Mouse (Mus musculus) kidney, adult 8-10 months (tissue): Measurements from ENCODE around the gene Mcf2l.

Source experiments
- DNase-seq, 2 experiments: peaks; one replicate each; pipeline ENCODE4 v3.0.0; 2022

Mcf2l gene

DNA sequence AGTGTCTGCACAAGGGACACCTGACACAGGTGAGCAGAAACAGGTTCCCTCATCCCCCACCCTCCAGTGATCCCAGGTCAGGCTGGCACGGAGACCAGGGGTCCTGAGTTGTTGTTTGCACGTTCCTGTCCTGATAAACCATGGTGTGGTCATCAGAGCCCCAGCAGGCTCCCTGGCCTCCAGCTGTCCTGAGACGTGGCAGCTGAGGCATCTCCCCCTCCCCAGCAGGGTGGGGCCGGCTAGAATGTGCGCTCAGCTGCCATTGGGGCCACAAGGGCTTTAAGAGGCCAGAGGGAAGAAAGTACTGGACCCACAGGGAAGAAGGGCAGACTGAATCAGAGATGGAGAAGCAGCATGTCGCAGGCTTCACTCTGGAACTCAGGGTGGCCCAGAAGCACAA is 79.1 kb downstream of the Mcf2l start:
- no peak for DNase-seq

DNA sequence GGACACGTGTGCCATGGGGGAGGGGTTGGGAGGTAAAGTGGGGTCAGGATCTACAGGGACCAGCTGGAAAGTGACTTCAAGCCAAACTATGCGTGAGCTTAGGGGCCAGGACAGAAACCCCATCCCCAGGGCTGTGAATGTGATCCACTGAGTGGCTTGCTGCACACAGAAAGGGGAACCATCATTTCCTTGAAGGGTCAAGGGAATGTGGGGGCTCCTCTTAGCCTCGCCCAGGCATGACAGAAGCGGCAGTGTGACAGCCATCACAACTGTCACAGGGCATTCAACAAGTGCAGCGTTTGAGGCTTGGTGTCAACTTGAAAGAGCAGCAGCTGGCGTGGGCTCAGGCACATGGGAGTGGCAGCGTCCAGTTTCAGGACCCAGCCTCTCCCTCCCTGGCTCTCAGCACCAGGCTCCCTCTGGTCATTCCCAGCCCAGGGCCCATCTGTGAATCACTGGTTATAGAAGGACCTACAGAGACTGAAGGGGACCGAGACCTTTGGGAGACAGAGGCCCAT is 81.8 kb downstream of the Mcf2l start:
- no peak for DNase-seq

DNA sequence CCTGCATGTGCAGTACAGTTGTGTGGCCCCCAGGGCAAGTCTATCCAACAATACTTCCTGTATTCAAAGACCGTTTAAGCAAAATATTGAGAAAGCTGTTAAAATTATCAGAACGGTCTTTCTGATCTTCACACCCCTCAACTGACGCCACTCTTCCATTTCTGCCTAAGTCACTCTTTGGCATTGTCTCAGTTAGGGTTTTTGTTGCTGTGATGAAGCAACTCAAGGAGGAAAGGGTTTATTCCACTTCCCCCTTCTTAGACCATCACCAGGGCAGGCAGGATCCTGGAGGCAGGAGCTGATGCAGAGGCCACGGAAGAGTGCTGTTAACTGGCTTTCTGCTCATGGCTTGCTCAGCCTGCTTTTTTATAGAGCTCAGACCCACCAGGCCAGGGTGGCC is 82.3 kb downstream of the Mcf2l start:
- DNase-seq: no peak

DNA sequence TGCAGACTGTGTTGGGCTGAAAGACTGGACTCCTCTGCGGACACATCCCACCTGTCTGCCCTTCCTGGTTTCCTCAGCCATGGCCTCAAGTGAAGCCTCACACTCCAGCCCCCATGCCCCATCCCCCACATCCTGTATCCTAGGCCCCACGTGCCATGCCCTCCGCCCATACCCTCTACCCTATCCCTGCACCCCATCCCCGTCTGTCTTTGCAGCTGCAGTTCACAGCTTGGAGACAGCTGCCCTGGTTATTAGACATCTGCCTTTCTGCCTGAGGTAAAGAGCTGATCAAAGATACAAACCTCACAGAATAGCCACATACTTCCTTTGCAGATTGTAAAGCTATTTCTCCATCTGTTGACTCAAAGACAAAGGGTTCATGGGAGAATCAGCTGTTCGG is 83.3 kb downstream of the Mcf2l start:
- no peak for DNase-seq

DNA sequence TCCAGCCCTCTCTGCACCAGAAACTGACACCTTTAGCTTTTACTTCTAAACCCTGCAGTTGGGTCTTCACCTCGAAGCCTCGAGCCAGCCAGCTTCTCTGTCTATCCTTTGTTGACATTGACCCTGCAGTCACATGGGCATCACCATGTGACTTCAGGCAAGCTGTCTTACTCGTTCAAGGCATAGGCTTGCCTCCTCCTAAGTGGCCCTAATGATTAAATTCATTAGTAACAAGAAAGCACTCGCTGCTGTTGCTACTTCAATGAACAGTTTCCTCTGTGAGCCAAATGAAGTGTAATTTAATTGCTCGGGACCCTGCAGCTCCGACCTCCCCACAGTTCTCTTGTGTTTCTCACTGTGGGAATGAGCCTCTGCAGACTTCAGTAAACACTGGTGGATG is 83.8 kb downstream of the Mcf2l start:
- no peak for DNase-seq

DNA sequence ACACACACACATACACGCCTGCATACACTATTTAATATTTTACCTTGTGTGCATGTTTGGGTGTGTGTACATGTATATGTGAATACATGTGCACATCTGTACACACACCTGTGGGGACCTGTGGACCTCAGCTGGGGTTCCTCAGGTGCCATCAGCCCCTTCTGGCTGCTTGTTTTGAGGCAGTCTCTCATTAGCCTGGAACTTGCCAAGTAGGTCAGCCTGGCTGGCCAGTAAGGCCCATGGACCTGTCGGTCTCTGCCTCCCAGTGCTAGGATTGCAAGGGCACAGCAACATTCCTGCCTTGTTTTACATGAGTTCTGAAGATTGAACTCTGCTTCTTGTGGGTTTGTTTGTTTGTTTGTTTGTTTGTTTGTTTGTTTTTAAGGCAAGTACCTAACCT is 87.0 kb downstream of the Mcf2l start:
- DNase-seq: no peak

DNA sequence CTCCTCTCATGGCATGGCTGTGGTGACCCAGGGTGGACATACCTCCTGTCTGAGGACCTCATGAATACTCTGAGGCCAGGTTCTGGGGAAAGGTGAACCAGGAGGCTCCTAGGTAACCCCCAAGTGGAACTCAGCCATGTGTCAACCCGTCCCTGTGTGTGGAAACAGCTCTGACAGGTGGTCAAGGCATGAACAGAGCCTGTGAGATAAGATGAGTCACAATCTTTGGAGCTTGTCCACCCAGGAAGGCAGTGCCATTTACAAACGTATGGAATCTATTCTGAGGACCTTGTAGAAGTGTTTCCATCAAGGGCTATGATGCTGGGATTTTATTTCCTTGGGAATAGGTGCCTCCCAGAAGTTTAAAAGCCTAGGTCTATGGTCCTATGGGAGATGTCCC is 87.6 kb downstream of the Mcf2l start:
- DNase-seq: no peak

DNA sequence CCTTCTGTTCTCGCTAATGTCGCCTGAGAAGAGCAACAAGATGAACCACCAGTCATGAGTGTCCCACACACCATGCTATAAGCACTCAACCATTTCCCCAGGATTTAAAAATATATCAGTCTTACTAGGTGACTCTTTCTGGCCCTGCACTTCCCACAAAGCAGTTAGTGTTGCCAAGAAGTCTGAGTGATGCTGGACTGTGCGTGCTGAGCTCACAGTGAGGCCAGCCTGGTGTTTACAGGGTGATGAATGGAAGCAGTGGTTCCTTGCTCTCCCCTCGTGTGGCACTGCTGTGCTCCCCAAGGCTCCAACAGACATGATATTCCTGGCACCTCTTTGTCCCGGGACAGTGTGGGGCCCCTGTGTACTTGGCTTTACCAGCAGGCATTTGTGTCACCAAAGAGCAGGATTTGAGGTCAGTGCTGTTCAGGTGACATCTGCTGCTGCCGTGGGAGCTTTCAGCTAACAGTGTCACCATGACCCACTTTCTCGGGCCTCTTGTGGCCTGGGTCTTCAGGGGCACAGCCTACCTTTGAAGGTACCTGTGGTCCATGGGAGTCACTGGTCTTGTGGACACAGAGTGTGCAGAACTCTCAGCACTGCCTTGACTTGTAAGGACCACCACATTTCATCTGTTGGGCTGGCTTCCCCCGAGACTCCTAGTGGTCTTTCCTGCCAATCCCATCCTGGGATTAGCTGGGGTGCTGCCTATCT is 88.4 kb downstream of the Mcf2l start:
- no peak for DNase-seq

DNA sequence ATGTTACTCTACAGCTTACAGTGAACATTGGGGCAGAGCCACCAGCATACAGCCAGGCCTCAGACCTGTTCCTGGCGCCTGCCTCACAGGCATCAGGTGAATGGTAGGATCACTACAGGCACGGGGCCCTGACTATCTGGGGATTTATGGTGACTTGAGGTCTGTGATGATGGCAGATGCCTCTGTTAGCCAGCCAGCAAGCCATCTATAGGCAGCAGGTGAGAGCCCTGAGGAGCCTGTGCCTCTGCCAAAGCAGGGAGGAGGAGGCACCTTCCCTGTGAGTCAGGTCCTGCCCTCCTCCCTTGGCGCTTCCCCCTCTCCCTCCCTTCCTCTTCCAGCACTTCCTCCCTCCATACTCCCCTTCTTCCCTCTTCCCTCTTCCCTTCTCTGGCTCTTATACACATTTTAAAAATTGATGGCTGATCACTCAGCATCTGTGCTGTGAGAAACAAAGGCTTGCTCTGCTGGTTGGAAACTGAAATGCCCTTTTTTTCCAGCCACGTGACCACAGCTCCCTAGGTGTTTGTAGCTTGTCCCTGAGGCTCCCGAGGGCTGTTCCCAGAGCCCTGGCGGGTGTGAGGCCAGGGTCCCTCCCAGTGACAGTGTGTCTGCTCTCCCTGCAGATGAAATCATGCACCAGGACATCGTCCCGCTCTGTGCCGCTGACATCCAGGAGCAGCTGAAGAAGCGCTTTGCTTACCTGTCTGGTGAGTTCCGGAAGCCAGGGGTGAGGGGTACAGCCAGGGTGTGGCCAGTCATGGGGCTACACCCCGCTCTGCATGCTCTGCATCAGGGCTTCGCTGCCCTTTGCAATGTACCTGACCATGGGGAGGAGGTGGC is 89.2 kb downstream of the Mcf2l start:
- no peak for DNase-seq

DNA sequence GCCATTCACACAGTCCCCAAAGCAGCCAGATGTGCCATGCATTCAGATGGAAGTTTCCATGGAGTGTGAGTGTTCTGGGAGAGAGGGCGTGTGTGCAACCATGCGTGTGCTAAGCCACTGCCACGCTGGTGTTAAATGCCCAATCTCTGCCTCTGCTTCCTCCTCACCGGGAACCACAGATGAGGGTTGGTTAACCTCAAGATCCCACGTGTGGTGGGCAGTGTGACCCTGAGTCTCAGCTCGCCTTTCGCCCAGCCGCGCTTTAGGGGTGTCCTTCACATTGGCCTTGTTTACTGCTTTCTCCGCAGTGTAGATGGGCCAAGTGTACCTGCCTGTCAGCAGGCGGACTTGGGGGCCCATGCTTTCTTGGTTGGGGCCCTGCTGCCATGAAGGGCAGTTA is 102.7 kb downstream of the Mcf2l start:
- no peak for DNase-seq

DNA sequence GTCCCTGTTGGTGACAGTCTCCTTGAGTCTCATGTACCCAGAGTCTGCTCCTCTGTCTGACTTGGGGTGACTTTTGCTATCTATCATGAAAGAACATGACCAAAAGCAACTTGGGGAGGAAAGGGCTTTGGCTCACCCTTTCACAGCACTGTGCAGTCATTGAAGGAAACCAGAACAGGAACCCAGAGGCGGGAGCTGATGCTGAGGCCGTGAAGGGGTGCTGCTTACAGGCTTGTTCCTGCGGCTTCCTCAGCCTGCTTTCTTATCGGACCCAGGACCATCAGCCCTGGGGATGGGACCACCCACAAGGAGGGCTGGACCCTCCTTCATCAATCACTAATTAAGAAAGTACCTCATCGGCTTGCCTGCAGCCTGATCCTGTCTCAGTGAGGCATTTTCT is 103.1 kb downstream of the Mcf2l start:
- DNase-seq: no peak

DNA sequence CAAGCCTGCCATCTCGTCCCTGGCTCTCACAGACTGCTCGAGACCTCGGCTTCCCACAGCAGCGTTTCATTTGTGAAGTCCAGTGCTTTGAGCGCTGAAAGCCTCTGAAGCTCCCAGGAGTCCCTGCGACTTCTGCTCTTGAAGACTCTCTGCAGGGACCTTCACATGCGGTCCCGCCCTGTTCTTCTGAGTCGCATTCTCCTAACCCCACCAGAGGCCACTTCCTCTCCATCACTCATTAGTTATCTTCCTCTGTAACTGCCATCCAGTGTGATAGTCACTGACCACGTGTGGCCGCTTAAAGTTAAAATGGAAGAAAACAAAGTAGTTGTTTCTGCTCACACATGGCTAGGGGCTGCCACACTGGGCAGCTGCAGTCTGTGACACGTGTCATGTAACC is 103.7 kb downstream of the Mcf2l start:
- no peak for DNase-seq

DNA sequence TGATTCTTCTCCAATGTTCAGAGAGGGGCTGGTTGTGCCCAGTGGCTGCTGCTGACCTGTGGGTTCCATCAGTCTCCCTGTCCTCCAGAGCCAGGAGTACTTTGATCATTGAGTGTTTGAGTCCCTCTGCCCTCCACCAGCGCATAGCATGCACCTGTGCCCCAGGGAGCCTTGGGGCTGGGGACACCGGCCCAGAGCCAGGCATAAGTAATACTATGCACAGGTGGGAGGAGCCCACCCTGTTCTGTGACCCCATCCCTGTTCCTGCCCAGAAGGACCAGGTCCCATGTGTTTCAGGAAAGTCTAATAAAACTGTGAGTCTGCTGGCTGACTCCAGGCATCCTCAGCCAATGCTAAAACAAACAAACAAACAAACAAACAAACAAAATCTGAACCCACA is 104.7 kb downstream of the Mcf2l start:
- DNase-seq: no peak

DNA sequence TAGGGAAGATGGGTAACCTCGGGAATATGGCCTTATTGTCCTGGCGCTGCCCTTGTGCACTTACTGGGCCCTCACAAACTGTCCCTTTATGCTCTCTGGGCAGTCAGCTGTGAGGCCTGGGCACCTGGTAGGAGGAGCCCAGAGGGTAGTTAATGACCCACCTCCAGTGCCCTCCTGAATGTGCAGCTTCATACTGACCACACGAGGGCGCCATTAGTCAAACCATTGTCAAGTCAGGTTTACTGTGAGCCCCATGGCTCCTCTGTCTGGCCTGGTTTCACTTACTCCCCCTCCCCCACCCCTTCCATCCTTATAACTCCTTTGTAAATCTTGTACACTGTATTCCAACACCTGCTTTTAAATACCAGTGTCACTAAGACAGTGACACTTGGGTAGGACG is 105.1 kb downstream of the Mcf2l start:
- DNase-seq: peak; percentile 75 to 76

DNA sequence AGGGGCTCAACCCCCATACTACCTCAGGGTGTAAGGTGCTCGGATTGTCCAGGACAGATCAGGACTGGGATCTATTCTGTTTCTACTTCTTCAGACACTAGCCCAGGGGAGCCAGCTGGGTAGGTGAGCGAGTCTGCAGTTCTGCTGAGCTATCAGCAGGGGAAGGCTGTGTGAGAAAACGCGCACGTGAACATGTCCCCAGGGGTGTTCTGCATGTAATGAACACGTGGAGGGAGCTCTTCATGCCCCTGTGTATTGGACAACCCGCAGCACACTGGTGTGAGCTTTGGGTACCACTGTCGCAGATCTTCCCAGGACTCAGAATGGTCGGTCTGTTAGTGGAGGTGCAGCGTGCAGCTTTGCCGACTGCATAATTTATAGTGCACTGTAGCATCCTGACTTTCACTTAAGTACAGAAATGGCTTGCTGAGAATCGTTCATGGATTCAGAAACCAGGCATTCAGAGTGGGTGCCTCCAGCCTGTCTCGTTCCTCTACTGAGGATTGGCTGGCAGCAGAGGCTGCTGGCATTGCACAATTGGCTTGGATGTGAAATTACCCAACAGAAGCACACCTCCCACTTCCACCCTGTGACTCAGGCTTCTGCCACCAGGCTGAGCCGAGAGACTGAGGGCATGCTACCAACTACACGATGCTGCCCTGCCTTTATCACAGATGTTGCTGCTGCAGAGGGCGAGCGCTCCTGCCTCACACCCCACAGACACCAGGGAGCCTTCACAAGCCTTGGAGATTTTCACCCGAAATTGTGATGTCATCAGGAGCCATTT is 110.3 kb downstream of the Mcf2l start:
- DNase-seq: no peak

DNA sequence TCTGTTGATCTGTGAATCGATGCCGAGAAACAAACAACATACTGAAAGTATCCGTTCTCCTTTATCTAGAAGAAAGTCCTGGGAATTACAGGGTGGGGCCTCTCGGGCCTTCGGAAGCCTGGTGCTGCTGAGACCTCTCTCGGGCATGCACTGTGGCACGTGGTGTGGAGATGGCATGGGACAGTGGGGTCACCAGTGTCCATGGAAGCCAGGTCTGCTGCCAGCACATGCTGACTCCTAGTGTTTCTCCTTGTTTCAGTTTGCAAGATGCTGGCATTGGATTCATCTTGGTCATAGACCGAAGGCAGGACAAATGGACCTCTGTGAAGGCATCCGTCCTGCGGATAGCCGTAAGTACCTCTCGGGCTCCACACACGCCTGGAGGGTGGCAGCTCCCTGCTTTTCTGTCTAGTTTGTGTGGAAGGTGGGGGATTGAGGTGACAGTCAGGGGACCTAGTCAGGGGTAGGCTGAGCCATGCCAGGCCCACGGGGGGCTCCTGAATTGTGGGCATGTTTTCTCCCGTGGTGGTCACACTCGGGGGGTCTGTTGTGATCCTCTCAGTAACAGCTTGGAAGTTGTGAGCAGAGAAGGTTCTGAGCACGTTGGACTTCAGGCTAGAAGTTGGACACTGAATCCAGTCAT is 111.1 kb downstream of the Mcf2l start:
- DNase-seq: no peak

DNA sequence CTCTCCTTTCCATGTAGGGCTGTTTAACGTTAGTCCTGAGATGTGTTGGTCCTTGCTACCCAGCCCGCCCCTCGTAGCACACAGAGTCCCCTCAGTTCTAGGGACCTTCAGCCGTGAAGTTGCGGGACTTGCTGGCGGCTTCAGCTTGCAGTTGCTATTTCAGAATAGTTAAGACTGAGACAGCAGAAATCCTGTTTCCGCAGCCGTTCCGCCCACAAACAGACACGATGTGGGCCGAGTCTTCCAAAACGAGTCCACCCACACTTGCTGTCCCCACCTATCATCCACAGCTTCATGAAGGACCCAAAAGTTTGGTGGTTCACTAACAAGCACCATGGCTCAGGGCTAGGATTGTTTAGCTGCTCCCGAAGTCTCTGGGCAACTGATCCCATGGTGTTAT is 111.7 kb downstream of the Mcf2l start:
- no peak for DNase-seq

DNA sequence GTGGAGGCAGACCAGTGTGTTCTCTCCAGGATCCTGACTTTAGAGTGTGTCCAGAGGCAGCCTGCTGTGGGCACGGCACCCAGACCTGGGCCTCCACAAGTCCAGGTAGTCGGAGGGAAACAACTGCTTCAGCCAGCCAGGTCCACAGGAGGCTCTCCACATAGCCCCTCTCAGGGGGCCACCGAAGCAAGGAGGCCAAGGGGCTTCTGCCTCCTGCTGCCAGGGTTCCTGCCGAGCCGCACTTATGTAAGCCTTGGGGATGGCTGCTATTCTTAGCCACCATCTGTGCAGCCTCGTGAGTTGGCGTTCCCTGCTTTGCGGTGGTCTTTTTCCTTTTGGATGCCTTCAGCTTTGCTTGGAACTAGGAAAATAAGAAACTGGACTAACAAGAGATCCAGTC is 114.0 kb downstream of the Mcf2l start:
- DNase-seq: no peak

DNA sequence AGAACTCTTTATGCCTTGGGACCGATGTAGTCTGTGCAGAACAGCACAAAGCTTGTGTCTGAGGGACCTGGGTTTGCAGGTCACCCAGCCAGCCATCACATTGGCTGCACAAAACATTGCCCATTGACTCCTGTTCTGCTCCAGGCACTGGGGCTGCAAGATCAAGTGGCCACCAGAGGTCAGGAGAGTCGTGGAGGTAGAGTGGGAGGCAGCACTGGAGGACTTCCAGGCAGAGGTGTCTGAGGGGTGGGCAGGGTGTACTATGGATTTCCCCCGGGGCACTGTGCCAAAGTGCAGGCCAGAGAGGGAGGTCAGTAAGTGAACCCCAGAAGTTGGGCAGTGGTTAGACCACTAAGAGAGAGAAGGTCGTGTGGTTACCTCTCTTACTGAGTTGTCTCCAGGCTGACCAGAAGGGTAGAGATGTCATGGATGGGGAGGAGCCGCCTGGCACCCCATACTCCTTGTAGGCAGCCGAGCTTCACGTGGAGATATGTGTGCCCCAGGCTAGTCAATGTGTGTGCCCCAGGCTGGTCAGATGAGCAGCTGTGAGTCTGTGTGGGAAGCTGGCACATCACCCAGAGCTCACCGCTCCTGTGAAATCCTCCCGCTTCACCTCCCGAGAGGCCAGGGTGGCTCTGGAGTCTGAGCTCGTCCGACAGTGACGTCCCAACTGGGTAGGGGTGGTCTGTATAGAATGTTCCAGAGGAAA is 115.3 kb downstream of the Mcf2l start:
- DNase-seq: no peak

DNA sequence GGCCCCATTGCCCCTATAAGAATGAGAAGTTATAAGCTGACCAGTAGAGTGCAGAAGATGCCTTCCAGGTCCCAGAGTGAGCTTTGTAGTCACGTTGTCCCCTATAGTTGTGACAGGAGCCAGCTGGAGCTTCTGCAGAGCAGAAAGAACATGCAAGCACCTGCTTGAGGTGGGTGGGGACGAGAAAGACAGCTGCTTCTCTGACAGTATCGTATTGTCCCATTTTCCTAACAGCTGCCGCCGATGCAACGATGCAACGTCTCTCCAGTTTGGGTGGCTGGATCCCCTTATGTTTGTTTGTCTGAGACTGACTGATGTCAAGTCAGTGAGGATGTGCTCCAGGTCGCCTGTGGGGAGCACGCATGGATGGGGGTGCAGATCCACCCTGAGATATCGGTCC is 117.8 kb downstream of the Mcf2l start:
- no peak for DNase-seq

DNA sequence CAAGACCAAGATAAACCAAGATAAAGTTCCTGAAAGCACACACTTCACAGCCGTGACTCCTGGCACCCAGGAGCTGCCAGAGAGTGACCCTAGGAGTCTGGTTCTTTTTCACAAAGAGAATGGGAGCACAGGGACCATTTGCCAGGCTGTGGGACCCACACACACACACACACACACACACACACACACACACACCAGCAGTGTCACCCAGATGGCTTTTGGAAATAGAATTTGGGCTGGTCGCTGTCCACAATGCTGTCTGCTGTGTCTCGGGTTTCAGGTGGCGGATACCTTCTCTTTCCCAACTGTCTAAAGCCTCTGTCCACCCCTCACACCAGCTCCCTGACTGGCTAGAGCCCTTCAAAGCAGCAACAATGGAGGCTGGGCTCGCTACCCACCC is 120.9 kb downstream of the Mcf2l start:
- DNase-seq: no peak

DNA sequence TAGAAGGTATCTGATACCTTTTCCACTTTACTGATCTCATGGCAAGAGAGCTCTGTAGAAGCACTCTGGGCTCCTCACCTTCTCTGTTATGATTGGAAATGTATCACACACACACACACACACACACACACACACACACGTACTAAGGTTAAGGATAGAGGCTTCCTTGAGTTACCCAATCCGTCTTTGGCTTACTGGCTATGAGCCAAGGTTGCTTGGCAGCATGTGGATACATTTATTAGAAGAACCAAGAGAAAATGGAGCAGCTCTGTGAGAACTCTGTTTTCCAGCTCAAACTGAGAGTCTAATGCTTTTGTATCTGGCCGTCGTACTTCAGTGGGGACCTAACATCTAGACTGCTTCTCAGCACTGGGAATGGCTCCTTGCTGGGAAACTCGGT is 121.9 kb downstream of the Mcf2l start:
- no peak for DNase-seq
